Mouse (Mus musculus) limb, embryonic 12.5 days (tissue): ENCODE results near the gene Hoxd11. TPM values are rescaled to one million over a fixed set of nuclear protein-coding genes. Genes with fewer than 3 reads are reported as not detected.

Experiments
- ATAC-seq: fragments of 200-750 bp; cut with Nextera tagmentation; 2 replicates; pipeline ENCODE4 v1.8.0; 2017; ENCODE audit warnings: low read depth, moderate TSS enrichment; ENCODE audit not compliant: insufficient number of reproducible peaks, insufficient read depth, low FRiP score, low TSS enrichment
- H3K27ac ChIP-seq: fragments of 300-500 bp; sonication (generic); 2 replicates; pipeline ENCODE4 v1.5.1; 2016; ENCODE audit warnings: mild to moderate bottlenecking, moderate library complexity
- H3K27me3 ChIP-seq: fragments of 300-500 bp; sonication (generic); 2 replicates; pipeline ENCODE4 v1.6.1; 2016; ENCODE audit warnings: mild to moderate bottlenecking, moderate library complexity
- H3K36me3 ChIP-seq: fragments of 300-500 bp; sonication (generic); 2 replicates; pipeline ENCODE4 v1.6.1; 2016; ENCODE audit warnings: mild to moderate bottlenecking, moderate library complexity
- H3K4me1 ChIP-seq: fragments of 300-500 bp; sonication (generic); replicated peaks from 2 replicates; pipeline ENCODE4 v1.6.1; 2016
- H3K4me2 ChIP-seq: fragments of 300-500 bp; sonication (generic); 2 replicates; pipeline ENCODE4 v1.6.1; 2016; ENCODE audit warnings: mild to moderate bottlenecking, moderate library complexity
- H3K4me3 ChIP-seq: fragments of 300-500 bp; sonication (generic); replicated peaks from 2 replicates; pipeline ENCODE4 v1.5.1; 2016; ENCODE audit warnings: mild to moderate bottlenecking
- H3K9ac ChIP-seq: fragments of 300-500 bp; sonication (generic); replicated peaks from 2 replicates; pipeline ENCODE4 v1.6.1; 2016; ENCODE audit warnings: mild to moderate bottlenecking, moderate library complexity
- H3K9me3 ChIP-seq: fragments of 300-500 bp; sonication (generic); 2 replicates; pipeline ENCODE4 v1.6.1; 2016; ENCODE audit warnings: mild to moderate bottlenecking, moderate library complexity
- WGBS: fragments of 180-500 bp; shearing (Covaris S2); methylation state at CpG from one replicate; pipeline ENCODE4 v1.1.7; 2016; 5-methylcytosine and 5-hydroxymethylcytosine counted together
- polyA plus RNA-seq: library from polyadenylated mRNA; unstranded; fragments of >200 nt; fragmentation: Nextera tagmentation; extraction: Ambion mirVana; gene quantifications from 2 replicates; pipeline ENCODE4 v1.2.1, GENCODE M21; 2016

Hoxd11 gene
- polyA plus RNA-seq, 1 experiment from 2014 or later = 62.0 TPM

DNA sequence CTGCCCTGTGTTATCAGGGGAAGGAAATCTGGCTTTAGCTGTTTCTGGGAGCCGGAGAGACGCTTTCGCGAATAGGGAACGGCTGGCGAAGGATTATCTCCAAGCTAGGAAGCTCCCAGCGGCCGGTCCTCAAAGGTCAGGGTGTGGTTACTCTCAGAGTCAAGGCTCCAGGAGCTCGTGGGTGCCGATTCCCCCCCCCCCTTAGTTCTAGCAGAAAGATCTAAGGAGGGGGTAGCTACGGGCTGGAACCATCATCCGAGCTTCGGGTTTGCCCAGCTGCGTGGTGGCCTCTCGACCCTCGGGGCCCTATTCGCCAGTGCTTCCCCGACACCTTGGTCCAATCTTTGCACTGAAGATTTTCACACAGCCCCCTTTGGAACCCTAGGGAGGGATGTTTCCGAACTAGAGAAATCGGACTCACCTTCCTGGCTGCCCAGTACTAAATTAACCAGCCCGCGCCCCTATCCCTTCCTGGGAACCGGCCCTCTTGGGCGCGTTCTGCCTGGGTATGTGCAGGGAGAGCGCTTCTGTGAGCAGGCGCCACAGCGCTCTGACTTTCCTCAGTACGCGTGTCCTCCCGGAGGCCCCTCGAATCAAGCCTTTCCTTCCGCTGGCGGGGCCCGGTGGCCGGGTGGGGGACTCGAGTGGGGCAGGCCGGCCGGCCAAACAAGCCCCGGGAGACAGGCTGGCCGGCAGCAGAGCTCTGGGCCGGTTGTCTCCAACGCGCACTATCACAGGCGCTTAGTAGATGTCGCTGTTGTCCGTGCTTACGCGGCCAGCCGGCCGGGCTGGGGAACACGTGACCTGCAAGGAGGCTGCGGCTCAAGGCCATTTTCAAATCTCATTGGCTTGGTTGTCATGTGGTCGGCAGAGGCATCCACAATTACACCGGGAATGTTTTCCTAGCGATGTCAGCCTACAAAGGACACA lies 11.9 kb downstream of the Hoxd11 start, which contains the start of gene Hoxd10:
Gene Hoxd10 (plus strand): TSS at position 903 of the 930 bp plus-strand sequence.
- peak; percentile 74 for ATAC-seq
- peaks cover 50% of the 10 kb centered on the region for H3K27me3 ChIP-seq
- peak within 1 kb of the TSS; percentile 93 for H3K9ac ChIP-seq
- under 1% methylated on average over 56 of the region's 56 CpGs for WGBS
- peaks cover 54% of the 10 kb centered on the region for H3K4me1 ChIP-seq
- peak within 1 kb of the TSS; percentile 66 for H3K4me3 ChIP-seq
- H3K4me2 ChIP-seq = peak within 1 kb of the TSS; percentile 92
- H3K36me3 ChIP-seq = peaks cover 32% of the 10 kb centered on the region
- H3K27ac ChIP-seq = peak within 1 kb of the TSS; percentile 96
- no peaks in the 10 kb centered on the region for H3K9me3 ChIP-seq

DNA sequence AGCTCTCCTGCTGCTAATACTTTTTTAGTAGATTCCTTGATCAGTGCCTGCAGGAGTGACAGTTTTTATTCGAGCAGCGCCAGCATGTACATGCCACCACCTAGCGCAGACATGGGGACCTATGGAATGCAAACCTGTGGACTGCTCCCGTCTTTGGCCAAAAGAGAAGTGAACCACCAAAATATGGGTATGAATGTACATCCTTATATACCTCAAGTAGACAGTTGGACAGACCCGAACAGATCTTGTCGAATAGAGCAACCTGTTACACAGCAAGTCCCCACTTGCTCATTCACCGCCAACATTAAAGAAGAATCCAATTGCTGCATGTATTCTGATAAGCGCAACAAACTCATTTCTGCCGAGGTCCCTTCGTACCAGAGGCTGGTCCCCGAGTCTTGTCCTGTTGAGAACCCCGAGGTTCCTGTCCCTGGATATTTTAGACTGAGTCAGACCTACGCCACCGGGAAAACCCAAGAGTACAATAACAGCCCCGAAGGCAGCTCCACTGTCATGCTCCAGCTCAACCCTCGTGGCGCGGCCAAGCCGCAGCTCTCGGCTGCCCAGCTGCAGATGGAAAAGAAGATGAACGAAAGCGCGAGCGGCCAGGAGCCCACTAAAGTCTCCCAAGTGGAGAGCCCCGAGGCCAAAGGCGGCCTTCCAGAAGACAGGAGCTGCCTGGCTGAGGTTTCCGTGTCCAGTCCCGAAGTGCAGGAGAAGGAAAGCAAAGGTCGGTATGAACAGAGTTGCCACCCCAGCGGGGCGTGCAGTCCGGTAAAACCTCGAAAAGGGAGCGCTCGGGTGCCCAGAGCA lies 12.8 kb downstream of the Hoxd11 start:
- H3K27ac ChIP-seq = peak overlapping the region; percentile 96
- peaks cover 31% of the 10 kb centered on the region for H3K36me3 ChIP-seq
- no peaks in the 10 kb centered on the region for H3K9me3 ChIP-seq
- H3K4me2 ChIP-seq = peak overlapping the region; percentile 92
- peak overlapping the region; percentile 93 for H3K9ac ChIP-seq
- peaks cover 58% of the 10 kb centered on the region for H3K4me1 ChIP-seq
- no peak for ATAC-seq
- 2% methylated on average over 35 of the region's 35 CpGs for WGBS
- peaks cover 57% of the 10 kb centered on the region for H3K27me3 ChIP-seq
- peak overlapping the region; percentile 66 for H3K4me3 ChIP-seq

DNA sequence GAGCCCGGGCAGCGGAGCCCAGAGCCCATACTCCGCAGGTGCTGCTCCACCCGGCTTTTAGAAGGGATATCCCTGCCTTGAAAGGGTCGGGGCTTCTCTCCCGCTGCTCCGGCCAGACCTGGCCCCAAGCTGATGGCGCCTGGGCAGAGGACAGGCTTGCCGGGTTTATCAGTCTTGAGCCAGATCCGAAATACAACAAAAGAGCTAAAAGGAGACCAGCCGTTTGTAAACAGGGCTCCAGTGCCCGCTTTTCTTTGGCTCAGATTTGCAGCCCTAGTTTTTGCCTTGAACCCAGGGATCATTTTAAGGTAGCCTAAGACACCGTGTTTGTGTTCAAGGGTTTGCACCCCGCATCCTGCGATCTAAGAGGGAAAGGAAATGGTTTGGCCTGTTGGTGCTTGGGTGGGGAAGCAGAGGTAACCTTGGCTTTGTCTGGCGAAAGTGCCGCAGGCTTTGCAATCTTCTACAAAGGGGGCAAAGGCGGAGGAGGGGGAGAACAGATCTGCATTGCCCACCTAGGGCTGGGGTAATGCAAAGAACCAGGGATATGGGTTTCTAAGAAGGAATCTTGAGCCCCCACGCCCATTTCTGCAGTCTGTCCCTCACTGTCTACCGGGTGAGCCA lies 13.6 kb downstream of the Hoxd11 start:
- H3K36me3 ChIP-seq = peaks cover 24% of the 10 kb centered on the region
- peak overlapping the region; percentile 93 for H3K9ac ChIP-seq

DNA sequence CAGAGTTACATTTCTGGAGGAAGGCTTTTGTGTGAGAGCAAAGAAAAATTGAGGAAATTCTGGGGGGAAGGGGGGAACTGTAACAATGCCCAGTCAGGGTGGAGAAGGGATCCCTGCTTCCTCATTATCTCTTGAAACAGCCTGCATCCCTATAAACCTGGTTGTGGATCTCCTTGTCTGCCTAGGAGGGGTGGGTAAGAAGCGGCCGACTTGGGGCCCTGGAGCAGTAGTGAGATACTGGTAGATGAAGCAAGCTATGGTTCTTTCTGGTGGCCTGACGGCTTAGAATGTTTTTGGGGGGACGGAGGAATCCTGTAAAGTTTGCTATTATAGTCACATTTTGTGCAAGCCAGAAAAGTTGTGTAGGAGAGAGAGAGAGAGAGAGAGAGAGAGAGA lies 14.1 kb downstream of the Hoxd11 start:
- Histone ChIP-seq H3K4me3 (peak overlapping the region; percentile 66), H3K9me3 (no peaks in the 10 kb centered on the region), H3K27me3 (peaks cover 51% of the 10 kb centered on the region), H3K4me1 (peaks cover 63% of the 10 kb centered on the region), H3K4me2 (peak overlapping the region; percentile 92), H3K36me3 (peaks cover 22% of the 10 kb centered on the region), H3K9ac (peak overlapping the region; percentile 93), H3K27ac (peak overlapping the region; percentile 96)
- no peak for ATAC-seq
- 8% methylated on average over 4 of the region's 4 CpGs for WGBS

More for the DNA sequence above, 13.6 kb downstream of the Hoxd11 start:
- Histone ChIP-seq H3K27me3 (peaks cover 53% of the 10 kb centered on the region), H3K4me3 (peak overlapping the region; percentile 66), H3K4me1 (peaks cover 60% of the 10 kb centered on the region), H3K27ac (peak overlapping the region; percentile 96), H3K9me3 (no peaks in the 10 kb centered on the region), H3K4me2 (peak overlapping the region; percentile 92)
- WGBS = 2% methylated on average over 20 of the region's 20 CpGs
- no peak for ATAC-seq

DNA sequence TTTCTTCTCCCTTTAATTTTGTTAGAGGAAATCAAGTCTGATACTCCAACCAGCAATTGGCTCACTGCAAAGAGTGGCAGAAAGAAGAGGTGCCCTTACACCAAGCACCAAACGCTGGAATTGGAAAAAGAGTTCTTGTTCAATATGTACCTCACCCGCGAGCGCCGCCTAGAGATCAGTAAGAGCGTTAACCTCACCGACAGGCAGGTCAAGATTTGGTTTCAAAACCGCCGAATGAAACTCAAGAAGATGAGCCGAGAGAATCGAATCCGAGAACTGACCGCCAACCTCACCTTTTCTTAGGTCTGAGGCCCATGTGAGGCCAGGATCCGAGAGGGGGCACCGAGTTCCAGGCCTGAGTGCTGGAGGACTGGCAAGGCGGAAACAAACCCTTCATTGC lies 14.7 kb downstream of the Hoxd11 start:
- Histone ChIP-seq H3K4me2 (peak overlapping the region; percentile 92), H3K36me3 (peaks cover 22% of the 10 kb centered on the region), H3K27ac (peak overlapping the region; percentile 96), H3K4me3 (peak overlapping the region; percentile 66), H3K27me3 (peaks cover 49% of the 10 kb centered on the region), H3K4me1 (peaks cover 68% of the 10 kb centered on the region), H3K9ac (peak overlapping the region; percentile 93), H3K9me3 (no peaks in the 10 kb centered on the region)
- no peak for ATAC-seq
- 4% methylated on average over 16 of the region's 16 CpGs for WGBS

DNA sequence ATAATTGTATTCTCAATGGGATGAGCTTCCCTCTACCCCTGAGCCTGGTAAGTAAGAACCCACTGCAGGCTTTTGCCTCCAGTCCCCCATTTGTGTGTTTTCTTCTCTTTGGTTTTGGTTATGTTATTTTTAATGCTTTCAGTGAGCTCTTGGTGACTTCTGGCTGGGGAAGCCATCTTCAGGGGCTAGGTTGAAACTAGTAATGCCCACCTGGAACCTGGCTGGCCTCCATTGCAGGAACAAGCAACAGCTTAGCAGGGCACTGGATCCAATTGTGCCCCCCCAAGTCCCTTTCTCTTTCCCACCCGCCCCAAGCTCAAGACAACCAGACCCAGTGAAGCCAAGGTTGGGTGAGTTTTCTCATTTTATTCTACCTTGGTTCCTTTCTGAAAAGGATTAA lies 16.0 kb downstream of the Hoxd11 start:
- peaks cover 74% of the 10 kb centered on the region for H3K4me1 ChIP-seq
- no peaks in the 10 kb centered on the region for H3K9me3 ChIP-seq
- H3K36me3 ChIP-seq = peaks cover 22% of the 10 kb centered on the region
- WGBS = 11% methylated on average over 1 of the region's 1 CpGs
- H3K9ac ChIP-seq = peak overlapping the region; percentile 93
- peak overlapping the region; percentile 92 for H3K4me2 ChIP-seq
- no peak for ATAC-seq
- peaks cover 59% of the 10 kb centered on the region for H3K27me3 ChIP-seq
- H3K27ac ChIP-seq = peak overlapping the region; percentile 97; the same call in 1 of the 2 replicates
- H3K4me3 ChIP-seq = peak overlapping the region; percentile 66

DNA sequence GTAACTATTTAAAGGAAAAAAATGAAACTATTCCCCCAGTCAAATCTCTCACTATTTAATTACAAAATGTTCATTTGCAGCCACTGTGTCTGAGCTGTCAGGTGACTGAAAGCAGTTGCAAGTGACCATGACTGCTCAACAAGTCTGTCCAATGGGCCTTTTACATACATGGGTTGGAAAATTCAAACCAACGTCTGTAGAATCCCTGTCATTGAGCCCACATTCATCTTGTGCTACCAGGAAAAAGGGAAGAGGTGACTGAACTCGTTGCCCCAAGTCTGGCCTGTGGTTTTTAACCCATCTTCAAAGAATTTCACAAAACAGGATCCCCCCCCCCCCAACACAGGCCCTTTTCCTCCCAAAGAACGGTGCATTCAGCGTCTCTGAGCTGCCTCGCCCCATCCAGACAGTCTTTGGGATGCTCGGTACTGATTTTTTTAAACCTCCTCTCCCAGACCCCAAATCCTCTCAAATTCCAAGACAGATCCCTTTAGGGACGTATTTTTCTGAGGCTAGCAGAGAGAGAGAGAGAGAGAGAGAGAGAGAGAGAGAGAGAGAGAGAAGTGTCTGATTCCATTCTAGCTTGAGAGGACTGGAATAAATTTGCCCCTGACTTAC lies 16.6 kb downstream of the Hoxd11 start:
- Histone ChIP-seq H3K9ac (peak overlapping the region; percentile 93), H3K27me3 (peaks cover 64% of the 10 kb centered on the region), H3K36me3 (peaks cover 22% of the 10 kb centered on the region), H3K9me3 (no peaks in the 10 kb centered on the region), H3K4me2 (peak overlapping the region; percentile 92), H3K4me3 (peak overlapping the region; percentile 66), H3K4me1 (peaks cover 79% of the 10 kb centered on the region), H3K27ac (peak overlapping the region; percentile 97)
- WGBS = 2% methylated on average over 7 of the region's 7 CpGs
- ATAC-seq = no peak

DNA sequence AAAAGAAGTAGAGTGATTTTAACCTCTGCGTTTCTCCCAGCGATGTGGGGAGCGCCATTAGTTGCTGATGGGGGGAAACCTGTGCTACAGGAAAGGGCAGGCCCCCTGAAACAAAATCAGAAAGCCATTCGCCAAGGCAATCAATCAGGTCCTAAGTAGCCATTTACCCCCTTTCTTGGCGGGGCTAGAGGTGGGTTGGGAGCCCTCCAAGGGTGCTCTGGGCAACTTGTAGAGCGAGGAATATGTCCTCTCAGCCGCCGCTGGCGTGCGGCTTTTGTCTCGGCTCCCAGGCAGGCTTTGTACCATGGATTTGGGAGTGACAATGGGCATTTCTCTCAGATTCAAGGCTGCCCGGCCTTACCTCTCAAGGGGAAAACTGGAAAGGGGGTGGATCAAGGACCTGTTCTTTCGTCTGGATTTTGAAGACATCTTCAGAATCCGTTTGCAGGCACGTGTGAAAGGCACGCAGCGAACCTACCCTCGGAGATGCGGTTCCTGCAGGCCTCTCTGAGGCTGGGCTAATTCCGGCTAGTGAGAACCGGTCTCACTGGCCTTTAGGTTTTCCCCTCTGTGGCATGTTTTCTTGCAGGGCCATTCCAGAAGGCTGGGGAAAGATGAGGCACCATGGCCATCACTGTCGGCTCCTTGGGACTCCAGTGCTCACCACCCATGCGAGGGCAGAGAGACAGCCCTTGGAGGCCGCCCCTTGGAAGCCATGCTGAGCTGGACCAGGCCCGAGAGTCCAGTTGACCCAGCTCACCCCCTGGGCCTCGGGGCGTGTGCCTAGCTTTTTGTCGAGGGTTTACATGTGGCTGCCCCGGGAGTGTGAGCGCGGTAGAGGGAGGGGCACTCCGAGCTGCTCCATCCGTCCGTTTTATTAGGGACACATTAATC lies 17.3 kb downstream of the Hoxd11 start:
- Histone ChIP-seq H3K36me3 (peaks cover 22% of the 10 kb centered on the region), H3K27me3 (peaks cover 62% of the 10 kb centered on the region), H3K9me3 (no peaks in the 10 kb centered on the region), H3K9ac (peak overlapping the region; percentile 93), H3K4me3 (peak overlapping the region; percentile 66), H3K4me1 (peaks cover 75% of the 10 kb centered on the region), H3K4me2 (peak overlapping the region; percentile 92), H3K27ac (peak overlapping the region; percentile 97)
- 3% methylated on average over 34 of the region's 34 CpGs for WGBS
- peak; percentile 16; the same call in 1 of the 2 replicates for ATAC-seq

DNA sequence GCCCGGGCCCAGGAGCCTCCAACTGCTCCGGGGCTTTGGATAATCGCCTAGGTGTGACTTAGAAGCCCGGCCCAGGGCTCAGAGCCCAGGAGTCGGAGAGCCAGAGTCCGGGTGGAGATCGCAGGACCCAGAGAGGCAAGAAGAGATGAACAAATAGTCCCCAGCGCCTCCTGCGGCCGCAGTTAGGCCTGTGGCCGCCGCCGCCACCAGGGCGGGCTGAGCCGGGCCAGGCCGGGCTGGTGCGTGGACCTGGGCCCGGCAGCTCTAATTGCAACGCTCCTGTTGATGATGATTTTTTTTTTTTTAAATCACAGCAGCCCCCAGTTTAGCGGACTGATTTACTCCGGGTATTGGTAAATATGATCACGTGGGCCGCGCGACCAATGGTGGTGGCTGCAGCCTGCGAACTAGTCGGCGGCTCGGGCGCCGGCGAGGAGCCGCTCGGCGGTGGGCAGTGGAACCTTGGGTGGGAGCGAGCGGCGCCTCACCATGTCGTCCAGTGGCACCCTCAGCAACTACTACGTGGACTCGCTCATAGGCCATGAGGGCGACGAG lies 18.3 kb downstream of the Hoxd11 start, which contains the start of gene Hoxd9:
Gene Hoxd9 (plus strand): TSS at position 161 of the 555 bp plus-strand sequence.
- under 1% methylated on average over 43 of the region's 43 CpGs for WGBS
- H3K4me3 ChIP-seq = peak within 1 kb of the TSS; percentile 66
- H3K4me1 ChIP-seq = peaks cover 68% of the 10 kb centered on the region
- peak within 1 kb of the TSS; percentile 92 for H3K4me2 ChIP-seq
- H3K9me3 ChIP-seq = no peaks in the 10 kb centered on the region
- peak within 1 kb of the TSS; percentile 97 for H3K27ac ChIP-seq
- H3K27me3 ChIP-seq = peaks cover 56% of the 10 kb centered on the region
- ATAC-seq = peak; percentile 49; the same call in 1 of the 2 replicates
- H3K9ac ChIP-seq = peak within 1 kb of the TSS; percentile 93
- H3K36me3 ChIP-seq = peaks cover 16% of the 10 kb centered on the region
